Mouse (Mus musculus) cerebellum, adult 2 months (tissue): ENCODE results near the gene Acer3.

Experiments
- CTCF ChIP-seq: fragments of 200-500 bp; IDR thresholded peaks from 2 replicates; pipeline ENCODE4 v1.5.1; 2011; ENCODE audit warnings: low read depth, mild to moderate bottlenecking, control low read depth, low read length, moderate library complexity, borderline replicate concordance; ENCODE audit not compliant: insufficient read depth
- POLR2A ChIP-seq: fragments of 200-500 bp; IDR thresholded peaks from 2 replicates; pipeline ENCODE4 v1.6.1; 2011; ENCODE audit warnings: low read length, control low read depth, borderline replicate concordance; ENCODE audit not compliant: insufficient read depth

GRCm38 (mm10) chr7:98200396-98200795, 120.6 kb downstream of the Acer3 start:
- TF ChIP-seq CTCF (no peak), POLR2A (no peak)
